In the genomic region with DNA sequence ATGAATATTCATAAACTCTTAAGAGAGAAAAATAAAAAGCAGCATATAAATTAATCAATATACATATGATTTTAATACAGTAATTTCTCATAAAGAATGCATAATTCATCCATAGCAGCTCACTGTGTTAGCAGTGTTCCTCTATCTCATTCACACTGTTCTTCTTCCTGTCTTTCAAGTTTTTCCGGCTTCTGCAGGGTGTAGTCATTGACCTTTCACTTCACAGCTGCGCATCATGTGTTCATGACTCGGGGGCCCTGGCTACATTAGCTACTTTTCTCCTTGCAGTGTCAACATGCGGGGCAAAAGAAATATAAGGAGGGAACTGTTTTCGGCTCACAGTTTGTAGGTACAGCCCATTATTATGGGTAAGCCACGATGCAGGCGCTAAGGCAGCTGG, we compare ENCODE assay signal across 26 mouse cellular contexts. TPM values are rescaled to one million over a fixed set of nuclear protein-coding genes. Genes with fewer than 3 reads are reported as not detected.
DNase-seq lines count a peak whose midpoint lies in the region; ATAC-seq and TF ChIP-seq lines count a peak whose summit lies in the region.
"Had no signal": no experiment of that assay in that cellular context is flagged by ENCODE, and none has a peak within 500 bp of the region (broad histone marks: within the 10 kb centered on the region; RNA-seq: fewer than 3 reads in every experiment).

No protein-coding gene starts in this region.

- DNase-seq in limb, embryonic 14.5 days (ENCODE audit: low spot score), result peak; percentile 9
- DNase-seq in limb, embryonic 10.5 days (ENCODE audit: low spot score), result no peak
- peak; percentile 1 for DNase-seq in embryo, embryonic 11.5 days (ENCODE audit: low read depth, low spot score)
- DNase-seq in gonadal fat pad, adult 2 months (ENCODE audit: low read depth), result peak; percentile 52
- DNase-seq in heart, postnatal 25 days (ENCODE audit: low spot score), result no peak
- no peak for DNase-seq in spleen, postnatal 36 days (ENCODE audit: low spot score in 2 of 2)
- DNase-seq: adrenal gland, postnatal 10 days; cerebellum, adult 9-11 months; gastrocnemius, adult 2 months; heart, adult 11 months; heart, postnatal 14 days; kidney, adult 11 months; right cerebral cortex, postnatal 25 days; thymus, adult 2 months had no signal

- H3K27me3 ChIP-seq in limb, embryonic 14.5 days (ENCODE audit: control insufficient read depth, insufficient read depth, low read length), result no peaks in the 10 kb centered on the region
- H3K27me3 ChIP-seq in limb, embryonic 10.5 days (ENCODE audit: low read depth, poor library complexity, severe bottlenecking), result no peaks in the 10 kb centered on the region
- no peaks in the 10 kb centered on the region for H3K27me3 ChIP-seq in small intestine, adult 2 months (ENCODE audit: control insufficient read depth, insufficient read depth, low read length)
- H3K27me3 ChIP-seq: forebrain, embryonic 15.5 days; heart, embryonic 12.5 days; limb, embryonic 15.5 days; liver, embryonic 15.5 days; neural tube, embryonic 15.5 days had no signal

- no peaks in the 10 kb centered on the region for H3K36me3 ChIP-seq in limb, embryonic 14.5 days (ENCODE audit: control insufficient read depth, insufficient read depth, low read length)
- H3K36me3 ChIP-seq in limb, embryonic 10.5 days, result no peaks in the 10 kb centered on the region
- no peaks in the 10 kb centered on the region for H3K36me3 ChIP-seq in small intestine, adult 2 months (ENCODE audit: control insufficient read depth, insufficient read depth, low read length)
- H3K36me3 ChIP-seq: forebrain, embryonic 15.5 days; heart, embryonic 12.5 days; limb, embryonic 15.5 days; liver, embryonic 15.5 days; neural tube, embryonic 15.5 days had no signal

- no peak overlapping the region for H3K27ac ChIP-seq in limb, embryonic 14.5 days (replicated peaks; ENCODE audit: low read depth, low read length)
- H3K27ac ChIP-seq in limb, embryonic 10.5 days, result no peak overlapping the region
- H3K27ac ChIP-seq in small intestine, adult 2 months (ENCODE audit: insufficient read depth, low read depth, low read length), result peak overlapping the region; percentile 84
- H3K27ac ChIP-seq: forebrain, embryonic 15.5 days; gastrocnemius, adult 2 months; hindbrain, embryonic 14.5 days; kidney, postnatal 0 days; limb, embryonic 15.5 days; liver, embryonic 15.5 days; neural tube, embryonic 15.5 days had no signal

- 60% methylated on average over 7 of the region's 7 CpGs for WGBS in limb, embryonic 14.5 days
- 74% methylated on average over 7 of the region's 7 CpGs for WGBS in limb, embryonic 10.5 days
- 20% methylated on average over 7 of the region's 7 CpGs for WGBS in small intestine, adult 2 months

- no peak overlapping the region for H3K4me3 ChIP-seq in limb, embryonic 14.5 days (replicated peaks; ENCODE audit: low read length)
- H3K4me3 ChIP-seq in limb, embryonic 10.5 days, result no peak overlapping the region
- no peak overlapping the region; the same call in 1 of the 2 replicates for H3K4me3 ChIP-seq in small intestine, adult 2 months (ENCODE audit: low read depth, low read length)
- H3K4me3 ChIP-seq: erythroblast, embryonic 14.5 days; forebrain, embryonic 15.5 days; gastrocnemius, adult 2 months; heart, embryonic 12.5 days; limb, embryonic 15.5 days; liver, embryonic 15.5 days; megakaryocyte, embryonic 14.5 days; neural tube, embryonic 15.5 days had no signal

- TF ChIP-seq CTCF in small intestine, adult 2 months (IDR thresholded peaks at IDR 0.05; ENCODE audit: extremely low read depth, insufficient read length, insufficient replicate concordance, low read depth, low read length), result no peak

- no peak overlapping the region for H3K9ac ChIP-seq in limb, embryonic 14.5 days (ENCODE audit: low read depth, low read length, severe bottlenecking)
- H3K9ac ChIP-seq: forebrain, embryonic 15.5 days; heart, embryonic 12.5 days; hindbrain, embryonic 14.5 days; limb, embryonic 15.5 days; liver, embryonic 15.5 days; neural tube, embryonic 15.5 days had no signal

- ATAC-seq in limb, embryonic 14.5 days (ENCODE audit: low FRiP score, low read depth), result no peak
- no peak for ATAC-seq in erythroid progenitor cell, adult 5-6 weeks (replicated peaks; ENCODE audit: low FRiP score, poor library complexity, severe bottlenecking)
- ATAC-seq: forebrain, embryonic 15.5 days; midbrain, embryonic 16.5 days had no signal

- TF ChIP-seq POLR2A in limb, embryonic 14.5 days (IDR thresholded peaks at IDR 0.05; ENCODE audit: borderline replicate concordance, extremely low read depth, insufficient read depth, insufficient read length), result no peak
- TF ChIP-seq POLR2A in small intestine, adult 2 months (IDR thresholded peaks at IDR 0.05; ENCODE audit: low read depth, low read length), result no peak

- H3K4me2 ChIP-seq in limb, embryonic 14.5 days (replicated peaks; ENCODE audit: low read depth, low read length, severe bottlenecking), result no peak overlapping the region
- H3K4me2 ChIP-seq: forebrain, embryonic 15.5 days; heart, embryonic 12.5 days; hindbrain, embryonic 14.5 days; limb, embryonic 15.5 days; liver, embryonic 15.5 days; neural tube, embryonic 15.5 days had no signal

- no peaks in the 10 kb centered on the region for H3K9me3 ChIP-seq in limb, embryonic 14.5 days (ENCODE audit: control insufficient read depth, low read length)
- H3K9me3 ChIP-seq in limb, embryonic 10.5 days (replicated peaks), result no peaks in the 10 kb centered on the region
- H3K9me3 ChIP-seq: forebrain, embryonic 15.5 days; limb, embryonic 15.5 days; liver, embryonic 15.5 days; neural tube, embryonic 15.5 days had no signal

- intact Hi-C loops in heart, postnatal 25 days (cut with DNase I), result no loop called here

- H3K4me1 ChIP-seq in limb, embryonic 14.5 days (ENCODE audit: control insufficient read depth, insufficient read depth, low read length), result no peaks in the 10 kb centered on the region
- H3K4me1 ChIP-seq in limb, embryonic 10.5 days, result no peaks in the 10 kb centered on the region
- peaks cover 18% of the 10 kb centered on the region; the same call in 1 of the 2 replicates for H3K4me1 ChIP-seq in small intestine, adult 2 months (ENCODE audit: control insufficient read depth, insufficient read depth, insufficient read length, low read length)
- H3K4me1 ChIP-seq: forebrain, embryonic 15.5 days; limb, embryonic 15.5 days; liver, embryonic 15.5 days; megakaryocyte, embryonic 14.5 days; neural tube, embryonic 15.5 days had no signal

RNA-seq across cellular contexts. Expression of a gene that starts 54.4 kb away (rescaled TPM):
- 3.3 and 3.5 TPM in 2 replicates for polyA plus RNA-seq in limb, embryonic 14.5 days (2012; rRNA removed)
- polyA plus RNA-seq in limb, embryonic 14.5 days (2014; fragmentation: Nextera tagmentation; extraction: Ambion mirVana), result 6.4 and 7.2 TPM in 2 replicates
- polyA plus RNA-seq in limb, embryonic 10.5 days (2016; fragmentation: Nextera tagmentation; extraction: Ambion mirVana), result 3.0 and 3.6 TPM in 2 replicates
- polyA plus RNA-seq in gonadal fat pad, adult 2 months (2012; rRNA removed), result 7.3 and 7.8 TPM in 2 replicates
- 0.51 and 0.61 TPM in 2 replicates for polyA plus RNA-seq in small intestine, adult 2 months (2012; rRNA removed)
- 2.5 and 9.2 TPM in 2 replicates for total RNA-seq in erythroid progenitor cell, adult 5-6 weeks (2015; ENCODE audit: low replicate concordance)
- 1.2 and 2.6 TPM in 2 replicates for total RNA-seq in erythroid progenitor cell, adult 5-6 weeks (2017; ENCODE audit: low replicate concordance)
- total RNA-seq in heart, postnatal 25 days (2021), result 1 to 10 TPM; 4.4 to 4.6 TPM
- polyA plus RNA-seq: erythroblast, embryonic 14.5 days had no signal

Comparison
In these comparisons a context has a peak if more than half of its experiments do, and no peak if none do; other contexts are left out.
1. DNase-seq: peak in limb, embryonic 14.5 days (single experiment), embryo, embryonic 11.5 days (single experiment) and gonadal fat pad, adult 2 months (single experiment); none in limb, embryonic 10.5 days (single experiment), heart, postnatal 25 days (single experiment) and spleen, postnatal 36 days (0 of 2).